Mouse (Mus musculus): ENCODE data around the gene Sema3g. TPM values are rescaled to one million over a fixed set of nuclear protein-coding genes. Genes with fewer than 3 reads are reported as not detected.

The Sema3g gene
- polyA plus RNA-seq, 1 experiment = 0.14 TPM

- Histone ChIP-seq H3K36me3 (ENCODE audit: control insufficient read depth, insufficient read depth) (peaks cover 10% of the 10 kb centered on the region), H3ac (ENCODE audit: control insufficient read depth, insufficient read length, low read depth) (no peak overlapping the region), H3K79me2 (ENCODE audit: control insufficient read depth, insufficient read depth) (peaks cover 36% of the 10 kb centered on the region), H3K79me3 (ENCODE audit: low read depth) (peaks cover 27% of the 10 kb centered on the region), H3K27me3 (ENCODE audit: control insufficient read depth, insufficient read depth, insufficient read length) (no peaks in the 10 kb centered on the region), H3K4me3 (ENCODE audit: insufficient read depth, poor library complexity, severe bottlenecking) (no peak overlapping the region)
- TF ChIP-seq USF1 (IDR thresholded peaks at IDR 0.05; ENCODE audit: low read depth) (no peak), MAX (IDR thresholded peaks at IDR 0.05) (no peak), CEBPB (IDR thresholded peaks at IDR 0.05; ENCODE audit: low read depth) (no peak), MYOG (IDR thresholded peaks at IDR 0.05; ENCODE audit: control insufficient read depth, extremely low read depth, insufficient read length) (no peak), MYOD1 (IDR thresholded peaks at IDR 0.05; ENCODE audit: control insufficient read depth, insufficient read length, low read depth) (no peak), CTCF (IDR thresholded peaks at IDR 0.05; ENCODE audit: control insufficient read depth, insufficient read depth, insufficient read length) (no peak), FOSL1 (IDR thresholded peaks at IDR 0.05; ENCODE audit: insufficient read depth, low read length, poor library complexity, severe bottlenecking) (no peak)
Measured at GRCm38 (mm10) chr14:31209133-31209557, 8.5 kb upstream of the Sema3g start.

- no peaks in the 10 kb centered on the region for H3K27me3 ChIP-seq (ENCODE audit: control insufficient read depth, insufficient read depth, insufficient read length)
- H3K36me3 ChIP-seq (ENCODE audit: control insufficient read depth, insufficient read depth) = peaks cover 6% of the 10 kb centered on the region
- H3K79me3 ChIP-seq (ENCODE audit: low read depth) = peaks cover 5% of the 10 kb centered on the region
- H3ac ChIP-seq (ENCODE audit: control insufficient read depth, insufficient read length, low read depth) = no peak overlapping the region
- peaks cover 9% of the 10 kb centered on the region for H3K79me2 ChIP-seq (ENCODE audit: control insufficient read depth, insufficient read depth)
- H3K4me3 ChIP-seq (ENCODE audit: insufficient read depth, poor library complexity, severe bottlenecking) = no peak overlapping the region
- TF ChIP-seq MAX (IDR thresholded peaks at IDR 0.05) = no peak
- no peak for TF ChIP-seq CEBPB (IDR thresholded peaks at IDR 0.05; ENCODE audit: low read depth)
- TF ChIP-seq FOSL1 (IDR thresholded peaks at IDR 0.05; ENCODE audit: insufficient read depth, low read length, poor library complexity, severe bottlenecking) = no peak
- no peak for TF ChIP-seq CTCF (IDR thresholded peaks at IDR 0.05; ENCODE audit: control insufficient read depth, insufficient read depth, insufficient read length)
- no peak for TF ChIP-seq MYOD1 (IDR thresholded peaks at IDR 0.05; ENCODE audit: control insufficient read depth, insufficient read length, low read depth)
- no peak for TF ChIP-seq MYOG (IDR thresholded peaks at IDR 0.05; ENCODE audit: control insufficient read depth, extremely low read depth, insufficient read length)
- TF ChIP-seq USF1 (IDR thresholded peaks at IDR 0.05; ENCODE audit: low read depth) = no peak
Measured at GRCm38 (mm10) chr14:31211854-31212253, 5.8 kb upstream of the Sema3g start.

GRCm38 (mm10) chr14:31212499-31212898 is 5.2 kb upstream of the Sema3g start:
- no peaks in the 10 kb centered on the region for H3K27me3 ChIP-seq (ENCODE audit: control insufficient read depth, insufficient read depth, insufficient read length)
- peaks cover 6% of the 10 kb centered on the region for H3K36me3 ChIP-seq (ENCODE audit: control insufficient read depth, insufficient read depth)
- H3K4me3 ChIP-seq (ENCODE audit: insufficient read depth, poor library complexity, severe bottlenecking) = no peak overlapping the region
- H3ac ChIP-seq (ENCODE audit: control insufficient read depth, insufficient read length, low read depth) = no peak overlapping the region
- H3K79me3 ChIP-seq (ENCODE audit: low read depth) = no peaks in the 10 kb centered on the region
- TF ChIP-seq USF1 (IDR thresholded peaks at IDR 0.05; ENCODE audit: low read depth) (no peak), MYOG (IDR thresholded peaks at IDR 0.05; ENCODE audit: control insufficient read depth, extremely low read depth, insufficient read length) (no peak), MAX (IDR thresholded peaks at IDR 0.05) (no peak), CTCF (IDR thresholded peaks at IDR 0.05; ENCODE audit: control insufficient read depth, insufficient read depth, insufficient read length) (no peak), CEBPB (IDR thresholded peaks at IDR 0.05; ENCODE audit: low read depth) (no peak), FOSL1 (IDR thresholded peaks at IDR 0.05; ENCODE audit: insufficient read depth, low read length, poor library complexity, severe bottlenecking) (no peak), MYOD1 (IDR thresholded peaks at IDR 0.05; ENCODE audit: control insufficient read depth, insufficient read length, low read depth) (no peak)
- H3K79me2 ChIP-seq (ENCODE audit: control insufficient read depth, insufficient read depth) = peaks cover 3% of the 10 kb centered on the region

- H3K79me2 ChIP-seq (ENCODE audit: control insufficient read depth, insufficient read depth) = no peaks in the 10 kb centered on the region
- no peak overlapping the region for H3ac ChIP-seq (ENCODE audit: control insufficient read depth, insufficient read length, low read depth)
- no peaks in the 10 kb centered on the region for H3K27me3 ChIP-seq (ENCODE audit: control insufficient read depth, insufficient read depth, insufficient read length)
- H3K79me3 ChIP-seq (ENCODE audit: low read depth) = no peaks in the 10 kb centered on the region
- TF ChIP-seq CEBPB (IDR thresholded peaks at IDR 0.05; ENCODE audit: low read depth) (no peak), MAX (IDR thresholded peaks at IDR 0.05) (no peak), MYOD1 (IDR thresholded peaks at IDR 0.05; ENCODE audit: control insufficient read depth, insufficient read length, low read depth) (no peak), FOSL1 (IDR thresholded peaks at IDR 0.05; ENCODE audit: insufficient read depth, low read length, poor library complexity, severe bottlenecking) (no peak), MYOG (IDR thresholded peaks at IDR 0.05; ENCODE audit: control insufficient read depth, extremely low read depth, insufficient read length) (no peak), CTCF (IDR thresholded peaks at IDR 0.05; ENCODE audit: control insufficient read depth, insufficient read depth, insufficient read length) (no peak), USF1 (IDR thresholded peaks at IDR 0.05; ENCODE audit: low read depth) (no peak)
- H3K36me3 ChIP-seq (ENCODE audit: control insufficient read depth, insufficient read depth) = peaks cover 6% of the 10 kb centered on the region
- H3K4me3 ChIP-seq (ENCODE audit: insufficient read depth, poor library complexity, severe bottlenecking) = no peak overlapping the region
Measured at GRCm38 (mm10) chr14:31213868-31214267, 3.8 kb upstream of the Sema3g start.

- Histone ChIP-seq H3K4me3 (ENCODE audit: insufficient read depth, poor library complexity, severe bottlenecking) (no peak overlapping the region), H3K27me3 (ENCODE audit: control insufficient read depth, insufficient read depth, insufficient read length) (no peaks in the 10 kb centered on the region), H3K79me2 (ENCODE audit: control insufficient read depth, insufficient read depth) (no peaks in the 10 kb centered on the region), H3K79me3 (ENCODE audit: low read depth) (no peaks in the 10 kb centered on the region), H3K36me3 (ENCODE audit: control insufficient read depth, insufficient read depth) (peaks cover 6% of the 10 kb centered on the region), H3ac (ENCODE audit: control insufficient read depth, insufficient read length, low read depth) (no peak overlapping the region)
- TF ChIP-seq CEBPB (IDR thresholded peaks at IDR 0.05; ENCODE audit: low read depth) = no peak
- no peak for TF ChIP-seq MYOD1 (IDR thresholded peaks at IDR 0.05; ENCODE audit: control insufficient read depth, insufficient read length, low read depth)
- no peak for TF ChIP-seq CTCF (IDR thresholded peaks at IDR 0.05; ENCODE audit: control insufficient read depth, insufficient read depth, insufficient read length)
- TF ChIP-seq USF1 (IDR thresholded peaks at IDR 0.05; ENCODE audit: low read depth) = no peak
- no peak for TF ChIP-seq MAX (IDR thresholded peaks at IDR 0.05)
- no peak for TF ChIP-seq MYOG (IDR thresholded peaks at IDR 0.05; ENCODE audit: control insufficient read depth, extremely low read depth, insufficient read length)
- no peak for TF ChIP-seq FOSL1 (IDR thresholded peaks at IDR 0.05; ENCODE audit: insufficient read depth, low read length, poor library complexity, severe bottlenecking)
Measured at GRCm38 (mm10) chr14:31214684-31215083, 3.0 kb upstream of the Sema3g start.
